In the genomic region with DNA sequence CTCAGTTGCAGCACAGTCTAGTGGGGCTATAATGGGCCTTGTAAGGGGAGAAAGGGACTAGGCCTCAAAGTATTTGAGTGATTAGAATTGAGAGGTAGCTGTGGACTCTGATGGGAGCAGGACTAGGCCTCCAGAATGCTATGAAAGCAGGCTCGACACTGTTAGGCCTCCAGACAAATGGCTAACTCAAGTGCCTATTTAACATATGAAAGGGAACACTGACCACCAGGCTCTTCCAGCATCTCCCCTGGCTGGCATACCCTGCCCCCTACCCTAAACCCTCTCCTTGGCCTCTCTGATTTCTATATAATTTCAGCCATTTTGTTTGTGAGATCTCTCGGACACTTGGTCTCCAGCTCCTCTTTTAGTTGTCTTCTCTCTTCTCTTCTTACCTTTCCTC, we compare ENCODE assay signal across 27 mouse cellular contexts. TPM values are rescaled to one million over a fixed set of nuclear protein-coding genes. Genes with fewer than 3 reads are reported as not detected.
DNase-seq lines count a peak whose midpoint lies in the region; ATAC-seq and TF ChIP-seq lines count a peak whose summit lies in the region.
"Had no signal": no experiment of that assay in that cellular context is flagged by ENCODE, and none has a peak within 500 bp of the region (broad histone marks: within the 10 kb centered on the region; RNA-seq: fewer than 3 reads in every experiment).

No protein-coding gene starts in this region.

- TF ChIP-seq CTCF in liver, postnatal 0 days (IDR thresholded peaks at IDR 0.05; ENCODE audit: low read depth), result no peak
- no peak for TF ChIP-seq CTCF in ES-Bruce4 (IDR thresholded peaks at IDR 0.05; ENCODE audit: low read depth, low read length)
- no peak for TF ChIP-seq CTCF in liver, embryonic 14.5 days (IDR thresholded peaks at IDR 0.05; ENCODE audit: low read depth)

- 58% methylated on average over 2 of the region's 2 CpGs for WGBS in forebrain, embryonic 10.5 days
- WGBS in forebrain, embryonic 14.5 days, result 39% methylated on average over 2 of the region's 2 CpGs
- WGBS in liver, embryonic 11.5 days, result 57% methylated on average over 2 of the region's 2 CpGs
- 82% methylated on average over 2 of the region's 2 CpGs for WGBS in liver, postnatal 0 days (ENCODE audit: insufficient replicate concordance)
- 86% methylated on average over 2 of the region's 2 CpGs for WGBS in liver, embryonic 14.5 days (ENCODE audit: insufficient replicate concordance)

- no peak for TF ChIP-seq POLR2A in ES-Bruce4 (IDR thresholded peaks at IDR 0.05; ENCODE audit: insufficient read depth, low read length)

- no peak for ATAC-seq in forebrain, embryonic 14.5 days
- ATAC-seq in liver, embryonic 11.5 days (replicated peaks; ENCODE audit: low FRiP score), result no peak
- no peak for ATAC-seq in liver, postnatal 0 days
- ATAC-seq in liver, embryonic 14.5 days (ENCODE audit: insufficient read depth), result no peak
- ATAC-seq in megakaryocyte progenitor cell, adult 5-6 weeks (replicated peaks; ENCODE audit: poor library complexity), result no peak
- ATAC-seq: hindbrain, postnatal 0 days had no signal

- no peak overlapping the region for H3K9ac ChIP-seq in forebrain, embryonic 14.5 days (ENCODE audit: low read length)
- H3K9ac ChIP-seq in liver, embryonic 11.5 days (ENCODE audit: low read depth, low read length), result 0 out of 2 replicates have a peak overlapping the region, but pooled peaks have one; percentile 0
- H3K9ac ChIP-seq in liver, postnatal 0 days (replicated peaks), result no peak overlapping the region
- no peak overlapping the region for H3K9ac ChIP-seq in ES-Bruce4 (ENCODE audit: low read depth, poor library complexity, severe bottlenecking)
- no peak overlapping the region for H3K9ac ChIP-seq in liver, embryonic 14.5 days (replicated peaks)
- H3K9ac ChIP-seq: embryonic facial prominence, embryonic 15.5 days; hindbrain, embryonic 12.5 days; limb, embryonic 15.5 days; lung, embryonic 14.5 days; midbrain, embryonic 12.5 days had no signal

- DNase-seq in forebrain, embryonic 10.5 days (ENCODE audit: extremely low spot score, low spot score), result no peak
- no peak for DNase-seq in forebrain, embryonic 14.5 days (ENCODE audit: low spot score)
- no peak for DNase-seq in liver, embryonic 11.5 days (ENCODE audit: low spot score)
- DNase-seq in liver, postnatal 0 days, result no peak
- no peak for DNase-seq in liver, embryonic 14.5 days (ENCODE audit: low read depth in 3 of 3, low spot score in 3 of 3)
- DNase-seq: adrenal gland, postnatal 36 days; cerebellum, adult 18-20 months; cerebellum, postnatal 10 days; gastrocnemius, postnatal 14 days; heart, postnatal 14 days; kidney, adult 11 months; kidney, postnatal 14 days; layer of hippocampus, adult 9-11 months; lung, embryonic 14.5 days; lung, postnatal 14 days; thymus, postnatal 14 days had no signal

- H3K4me1 ChIP-seq in forebrain, embryonic 10.5 days, result peaks cover 18% of the 10 kb centered on the region
- H3K4me1 ChIP-seq in forebrain, embryonic 14.5 days (ENCODE audit: control insufficient read depth, insufficient read depth, low read length), result no peaks in the 10 kb centered on the region
- H3K4me1 ChIP-seq in liver, embryonic 11.5 days (replicated peaks; ENCODE audit: control insufficient read depth, insufficient read depth, low read length), result peaks cover 9% of the 10 kb centered on the region
- H3K4me1 ChIP-seq in liver, postnatal 0 days (ENCODE audit: insufficient read depth), result no peaks in the 10 kb centered on the region
- peaks cover 4% of the 10 kb centered on the region for H3K4me1 ChIP-seq in ES-Bruce4 (ENCODE audit: control insufficient read depth, insufficient read depth, low read length)
- peaks cover 7 to 23% of the 10 kb centered on the region in 2 experiments for H3K4me1 ChIP-seq in liver, embryonic 14.5 days (replicated peaks; ENCODE audit: control insufficient read depth in 2 of 2, insufficient read depth in 2 of 2, low read length in 1 of 2)
- H3K4me1 ChIP-seq: embryonic facial prominence, embryonic 15.5 days; hindbrain, embryonic 12.5 days; limb, embryonic 10.5 days; limb, embryonic 15.5 days had no signal

- no peak overlapping the region for H3K4me2 ChIP-seq in forebrain, embryonic 14.5 days (ENCODE audit: low read length)
- no peak overlapping the region for H3K4me2 ChIP-seq in liver, embryonic 11.5 days
- H3K4me2 ChIP-seq in liver, postnatal 0 days (ENCODE audit: low read depth, low read length), result no peak overlapping the region
- no peak overlapping the region for H3K4me2 ChIP-seq in liver, embryonic 14.5 days (ENCODE audit: low read depth)
- H3K4me2 ChIP-seq: embryonic facial prominence, embryonic 15.5 days; hindbrain, embryonic 12.5 days; limb, embryonic 15.5 days; lung, embryonic 14.5 days; midbrain, embryonic 12.5 days had no signal

- no peaks in the 10 kb centered on the region for H3K9me3 ChIP-seq in forebrain, embryonic 10.5 days
- no peaks in the 10 kb centered on the region for H3K9me3 ChIP-seq in forebrain, embryonic 14.5 days (replicated peaks; ENCODE audit: control insufficient read depth, low read length)
- H3K9me3 ChIP-seq in liver, embryonic 11.5 days (ENCODE audit: control insufficient read depth, low read length), result no peaks in the 10 kb centered on the region
- no peaks in the 10 kb centered on the region for H3K9me3 ChIP-seq in liver, postnatal 0 days (ENCODE audit: low read length)
- peaks cover 7% of the 10 kb centered on the region for H3K9me3 ChIP-seq in ES-Bruce4 (replicated peaks; ENCODE audit: control insufficient read depth, insufficient read depth, low read length, poor library complexity, severe bottlenecking)
- H3K9me3 ChIP-seq in liver, embryonic 14.5 days (ENCODE audit: control insufficient read depth, low read length), result no peaks in the 10 kb centered on the region
- H3K9me3 ChIP-seq: embryonic facial prominence, embryonic 10.5 days; embryonic facial prominence, embryonic 15.5 days; hindbrain, embryonic 12.5 days; limb, embryonic 10.5 days; limb, embryonic 15.5 days; midbrain, embryonic 12.5 days had no signal

- no peaks in the 10 kb centered on the region for H3K36me3 ChIP-seq in forebrain, embryonic 10.5 days (replicated peaks)
- H3K36me3 ChIP-seq in forebrain, embryonic 14.5 days (ENCODE audit: control insufficient read depth, insufficient read depth, low read length), result no peaks in the 10 kb centered on the region
- no peaks in the 10 kb centered on the region for H3K36me3 ChIP-seq in liver, embryonic 11.5 days (ENCODE audit: control insufficient read depth, insufficient read depth, low read length)
- no peaks in the 10 kb centered on the region for H3K36me3 ChIP-seq in liver, postnatal 0 days (replicated peaks; ENCODE audit: insufficient read depth, low read length)
- H3K36me3 ChIP-seq in ES-Bruce4 (ENCODE audit: control insufficient read depth, insufficient read depth, low read length, poor library complexity, severe bottlenecking), result no peaks in the 10 kb centered on the region
- H3K36me3 ChIP-seq in liver, embryonic 14.5 days (replicated peaks; ENCODE audit: control insufficient read depth, insufficient read depth, low read depth), result no peaks in the 10 kb centered on the region
- H3K36me3 ChIP-seq: embryonic facial prominence, embryonic 10.5 days; embryonic facial prominence, embryonic 15.5 days; hindbrain, embryonic 12.5 days; limb, embryonic 10.5 days; limb, embryonic 15.5 days; midbrain, embryonic 12.5 days had no signal

- H3K27ac ChIP-seq in forebrain, embryonic 10.5 days, result peak overlapping the region; percentile 76
- H3K27ac ChIP-seq in forebrain, embryonic 14.5 days (ENCODE audit: low read depth, low read length), result no peak overlapping the region
- H3K27ac ChIP-seq in liver, embryonic 11.5 days (ENCODE audit: low read depth, low read length), result peak overlapping the region; percentile 59
- no peak overlapping the region for H3K27ac ChIP-seq in liver, postnatal 0 days (ENCODE audit: low read depth)
- H3K27ac ChIP-seq in ES-Bruce4 (ENCODE audit: insufficient read depth, low read length), result 0 out of 2 replicates have a peak overlapping the region, but pooled peaks have one; percentile 28
- H3K27ac ChIP-seq in liver, embryonic 14.5 days, result peak overlapping the region; percentile 41
- H3K27ac ChIP-seq: embryonic facial prominence, embryonic 10.5 days; embryonic facial prominence, embryonic 15.5 days; hindbrain, embryonic 12.5 days; hindbrain, postnatal 0 days; limb, embryonic 10.5 days; limb, embryonic 15.5 days; midbrain, embryonic 12.5 days had no signal

- no peak overlapping the region for H3K4me3 ChIP-seq in forebrain, embryonic 10.5 days
- no peak overlapping the region for H3K4me3 ChIP-seq in forebrain, embryonic 14.5 days (ENCODE audit: low read depth, low read length)
- H3K4me3 ChIP-seq in liver, embryonic 11.5 days (ENCODE audit: low read depth, low read length), result no peak overlapping the region
- no peak overlapping the region for H3K4me3 ChIP-seq in liver, postnatal 0 days (ENCODE audit: low read depth, low read length)
- H3K4me3 ChIP-seq in ES-Bruce4 (ENCODE audit: low read depth, low read length), result no peak overlapping the region
- no peak overlapping the region for H3K4me3 ChIP-seq in liver, embryonic 14.5 days (ENCODE audit: insufficient read depth in 1 of 2, low read depth in 2 of 2, low read length in 2 of 2)
- H3K4me3 ChIP-seq: embryonic facial prominence, embryonic 10.5 days; embryonic facial prominence, embryonic 15.5 days; hindbrain, embryonic 12.5 days; limb, embryonic 10.5 days; limb, embryonic 15.5 days; midbrain, embryonic 12.5 days had no signal

- no peak for TF ChIP-seq EP300 in liver, postnatal 0 days (IDR thresholded peaks at IDR 0.05; ENCODE audit: low read depth)
- 0 out of 2 replicates have a peak, but pooled peaks have one; percentile 10 for TF ChIP-seq EP300 in ES-Bruce4 (IDR thresholded peaks at IDR 0.05; ENCODE audit: insufficient read depth, low read depth, low read length)
- TF ChIP-seq EP300 in liver, embryonic 14.5 days (IDR thresholded peaks at IDR 0.05; ENCODE audit: low read depth), result no peak

- no peaks in the 10 kb centered on the region for H3K27me3 ChIP-seq in forebrain, embryonic 10.5 days (ENCODE audit: poor library complexity, severe bottlenecking)
- H3K27me3 ChIP-seq in forebrain, embryonic 14.5 days (replicated peaks; ENCODE audit: control insufficient read depth, insufficient read depth, low read length), result no peaks in the 10 kb centered on the region
- no peaks in the 10 kb centered on the region for H3K27me3 ChIP-seq in liver, embryonic 11.5 days (replicated peaks; ENCODE audit: control insufficient read depth, insufficient read depth, low read length)
- no peaks in the 10 kb centered on the region for H3K27me3 ChIP-seq in liver, postnatal 0 days (ENCODE audit: insufficient read depth, low read length)
- no peaks in the 10 kb centered on the region for H3K27me3 ChIP-seq in ES-Bruce4 (ENCODE audit: control insufficient read depth, insufficient read depth, low read length, poor library complexity, severe bottlenecking)
- no peaks in the 10 kb centered on the region for H3K27me3 ChIP-seq in liver, embryonic 14.5 days (ENCODE audit: control insufficient read depth, insufficient read depth, low read length)
- H3K27me3 ChIP-seq: embryonic facial prominence, embryonic 15.5 days; hindbrain, embryonic 12.5 days; limb, embryonic 15.5 days; midbrain, embryonic 12.5 days had no signal

RNA-seq across cellular contexts. Expression of a gene that starts 8.1 kb away (rescaled TPM):
- 9.1 and 10.3 TPM in 2 replicates for polyA plus RNA-seq in forebrain, embryonic 10.5 days (2016; fragmentation: Nextera tagmentation; extraction: Ambion mirVana)
- polyA plus RNA-seq in forebrain, embryonic 14.5 days (2014; fragmentation: Nextera tagmentation; extraction: Ambion mirVana), result 1.9 and 2.9 TPM in 2 replicates
- polyA plus RNA-seq in liver, embryonic 11.5 days (2014; fragmentation: Nextera tagmentation; extraction: Ambion mirVana), result 10.6 and 11.5 TPM in 2 replicates
- polyA plus RNA-seq in liver, postnatal 0 days (2015; fragmentation: Nextera tagmentation; extraction: Ambion mirVana), result 8.7 and 9.5 TPM in 2 replicates
- polyA plus RNA-seq in ES-Bruce4 (2011; ENCODE audit: insufficient read depth, insufficient read length, low read depth, missing spikeins), result 65.5 and 69.2 TPM in 2 replicates
- 4.3 and 4.6 TPM in 2 replicates for polyA plus RNA-seq in liver, embryonic 14.5 days (2012; rRNA removed)
- polyA plus RNA-seq in liver, embryonic 14.5 days (2014; fragmentation: Nextera tagmentation; extraction: Ambion mirVana), result 5.7 and 7.2 TPM in 2 replicates
- not detected in 2 replicates for total RNA-seq in megakaryocyte progenitor cell, adult 5-6 weeks (2015)
- not detected in 2 replicates for total RNA-seq in megakaryocyte progenitor cell, adult 5-6 weeks (2017)
- total RNA-seq: common myeloid progenitor, adult 5-6 weeks; monocyte, adult 5-6 weeks had no signal

RNA-seq across cellular contexts. Expression of a gene that starts 43.0 kb away (rescaled TPM):
- polyA plus RNA-seq in forebrain, embryonic 10.5 days (2016; fragmentation: Nextera tagmentation; extraction: Ambion mirVana), result 18.5 and 20.3 TPM in 2 replicates
- 22.0 and 23.4 TPM in 2 replicates for polyA plus RNA-seq in forebrain, embryonic 14.5 days (2014; fragmentation: Nextera tagmentation; extraction: Ambion mirVana)
- 12.2 and 12.7 TPM in 2 replicates for polyA plus RNA-seq in liver, embryonic 11.5 days (2014; fragmentation: Nextera tagmentation; extraction: Ambion mirVana)
- polyA plus RNA-seq in liver, postnatal 0 days (2015; fragmentation: Nextera tagmentation; extraction: Ambion mirVana), result 2.9 and 3.3 TPM in 2 replicates
- 89.2 and 92.6 TPM in 2 replicates for polyA plus RNA-seq in ES-Bruce4 (2011; ENCODE audit: insufficient read depth, insufficient read length, low read depth, missing spikeins)
- polyA plus RNA-seq in liver, embryonic 14.5 days (2012; rRNA removed), result 6.0 and 6.5 TPM in 2 replicates
- polyA plus RNA-seq in liver, embryonic 14.5 days (2014; fragmentation: Nextera tagmentation; extraction: Ambion mirVana), result 2.6 and 3.0 TPM in 2 replicates
- 31.3 and 35.8 TPM in 2 replicates for total RNA-seq in megakaryocyte progenitor cell, adult 5-6 weeks (2015)
- total RNA-seq in megakaryocyte progenitor cell, adult 5-6 weeks (2017), result 13.5 and 15.3 TPM in 2 replicates

Comparison
In these comparisons a context has a peak if more than half of its experiments do, and no peak if none do; other contexts are left out.
1. H3K27ac ChIP-seq: peak in forebrain, embryonic 10.5 days (single experiment), liver, embryonic 11.5 days (single experiment), ES-Bruce4 (single experiment) and liver, embryonic 14.5 days (single experiment); none in forebrain, embryonic 14.5 days (single experiment) and liver, postnatal 0 days (single experiment).